Mouse (Mus musculus) CH12.LX (cell line): ENCODE measurements around the gene Ngfr. TPM values are rescaled to one million over a fixed set of nuclear protein-coding genes. Genes with fewer than 3 reads are reported as not detected.

Source experiments
- DNase-seq: peaks from one replicate; pipeline ENCODE4 v3.0.0-alpha.2; 2013; ENCODE audit errors: extremely low read depth
- H3K27ac ChIP-seq: 2 replicates; pipeline ENCODE4 v1.5.1; 2012; ENCODE audit warnings: low read depth, mild to moderate bottlenecking, control low read depth, moderate library complexity; ENCODE audit not compliant: insufficient read depth
- H3K27me3 ChIP-seq: replicated peaks from 2 replicates; pipeline ENCODE3; 2012; ENCODE audit warnings: inconsistent platforms
- H3K36me3 ChIP-seq, 2 experiments: replicated peaks in 1 of 2; 2 replicates each; pipeline versions ENCODE3 to v1.6.1; 2012; ENCODE audit warnings: inconsistent platforms in 1 of 2, low read length in 1 of 2, mild to moderate bottlenecking in 1 of 2, mixed read lengths in 1 of 2, moderate library complexity in 1 of 2; ENCODE audit not compliant: control insufficient read depth in 1 of 2, insufficient read depth in 1 of 2
- H3K4me1 ChIP-seq, 2 experiments: 2 replicates each; pipeline ENCODE4 v1.6.1; 2012; ENCODE audit warnings: inconsistent platforms in 1 of 2, moderate library complexity in 1 of 2; ENCODE audit not compliant: insufficient read depth in 2 of 2, control insufficient read depth in 1 of 2
- H3K4me2 ChIP-seq: 2 replicates; pipeline ENCODE4 v1.6.1; 2012; ENCODE audit warnings: low read depth, mild to moderate bottlenecking, control low read depth; ENCODE audit not compliant: poor library complexity, insufficient read depth, severe bottlenecking
- H3K4me3 ChIP-seq, 3 experiments: fragments of 150-350 bp in 1 of 3; sonication (generic) in 1 of 3; replicated peaks in 1 of 3; 2 replicates each; pipeline versions ENCODE3 to v1.5.1; 2011 to 2012; ENCODE audit warnings: low read depth in 2 of 3, low read length in 2 of 3, mild to moderate bottlenecking in 2 of 3, moderate library complexity in 2 of 3, control low read depth in 1 of 3, improper control_type of control experiment in 1 of 3, inconsistent platforms in 1 of 3, mixed read lengths in 1 of 3; ENCODE audit not compliant: poor library complexity in 1 of 3
- H3K79me2 ChIP-seq: replicated peaks from 2 replicates; pipeline ENCODE4 v1.6.1; 2012; ENCODE audit warnings: mild to moderate bottlenecking, moderate library complexity; ENCODE audit not compliant: control insufficient read depth, poor library complexity, insufficient read depth, severe bottlenecking; ENCODE audit errors: extremely low read depth
- H3K9ac ChIP-seq: 2 replicates; pipeline ENCODE4 v1.6.1; 2012; ENCODE audit warnings: low read depth, mild to moderate bottlenecking, control low read depth, moderate library complexity; ENCODE audit not compliant: insufficient read depth
- H3K9me3 ChIP-seq: replicated peaks from 2 replicates; pipeline ENCODE3; 2012; ENCODE audit warnings: low read length, inconsistent platforms, mixed read lengths
- CHD2 ChIP-seq: IDR thresholded peaks from 2 replicates; pipeline ENCODE4 v1.6.1; 2011; ENCODE audit warnings: low read length, improper control_type of control experiment
- E2F4 ChIP-seq: IDR thresholded peaks from 2 replicates; pipeline ENCODE4 v1.6.1; 2011; ENCODE audit warnings: low read depth, low read length, improper control_type of control experiment; ENCODE audit not compliant: insufficient replicate concordance
- ELF1 ChIP-seq: IDR thresholded peaks from 2 replicates; pipeline ENCODE4 v1.6.1; 2014; ENCODE audit warnings: low read depth, mild to moderate bottlenecking, inconsistent platforms, low read length, improper control_type of control experiment
- EP300 ChIP-seq: IDR thresholded peaks from 2 replicates; pipeline ENCODE4 v1.6.1; 2011; ENCODE audit warnings: low read length, improper control_type of control experiment
- ETS1 ChIP-seq: conservative IDR thresholded peaks from 2 replicates; pipeline ENCODE4 v1.6.1; 2012; ENCODE audit warnings: low read depth, mild to moderate bottlenecking, inconsistent platforms, low read length, improper control_type of control experiment, moderate library complexity
- IRF4 ChIP-seq: IDR thresholded peaks from 2 replicates; pipeline ENCODE4 v1.6.1; 2014; ENCODE audit warnings: low read depth, mild to moderate bottlenecking, inconsistent platforms, low read length, improper control_type of control experiment
- JUN ChIP-seq: IDR thresholded peaks from 2 replicates; pipeline ENCODE4 v1.6.1; 2011; ENCODE audit warnings: low read depth, mild to moderate bottlenecking, low read length, improper control_type of control experiment, moderate library complexity; ENCODE audit not compliant: insufficient read depth
- JUND ChIP-seq: conservative IDR thresholded peaks from 2 replicates; pipeline ENCODE4 v1.6.1; 2011; ENCODE audit warnings: low read depth, low read length, improper control_type of control experiment
- KAT2A ChIP-seq: IDR thresholded peaks from 2 replicates; pipeline ENCODE4 v1.6.1; 2012; ENCODE audit warnings: low read length, improper control_type of control experiment, inconsistent platforms; ENCODE audit not compliant: insufficient replicate concordance
- MAX ChIP-seq: IDR thresholded peaks from 2 replicates; pipeline ENCODE4 v1.6.1; 2011; ENCODE audit warnings: low read length, improper control_type of control experiment
- MAZ ChIP-seq: IDR thresholded peaks from 2 replicates; pipeline ENCODE4 v1.6.1; 2012; ENCODE audit warnings: low read depth, mild to moderate bottlenecking, inconsistent platforms, low read length, improper control_type of control experiment, moderate library complexity
- MYC ChIP-seq: IDR thresholded peaks from 2 replicates; pipeline ENCODE4 v1.6.1; 2011; ENCODE audit warnings: low read depth, mild to moderate bottlenecking, improper control_type of control experiment, low read length
- NRF1 ChIP-seq: IDR thresholded peaks from 2 replicates; pipeline ENCODE4 v1.6.1; 2014; ENCODE audit warnings: low read depth, mild to moderate bottlenecking, inconsistent platforms, low read length, improper control_type of control experiment, moderate library complexity
- POLR2A ChIP-seq: IDR thresholded peaks from 2 replicates; pipeline ENCODE4 v1.6.1; 2011; ENCODE audit warnings: low read depth, mild to moderate bottlenecking, improper control_type of control experiment, low read length
- SIN3A ChIP-seq: IDR thresholded peaks from 2 replicates; pipeline ENCODE4 v1.6.1; 2012; ENCODE audit warnings: low read length, improper control_type of control experiment, inconsistent platforms
- SMC3 ChIP-seq: IDR thresholded peaks from 2 replicates; pipeline ENCODE4 v1.6.1; 2011; ENCODE audit warnings: low read depth, low read length, improper control_type of control experiment
- TBP ChIP-seq: conservative IDR thresholded peaks from 2 replicates; pipeline ENCODE4 v1.6.1; 2011; ENCODE audit warnings: low read depth, low read length, improper control_type of control experiment
- TCF12 ChIP-seq: IDR thresholded peaks from 2 replicates; pipeline ENCODE4 v1.6.1; 2014; ENCODE audit warnings: low read depth, mild to moderate bottlenecking, inconsistent platforms, low read length, improper control_type of control experiment
- UBTF ChIP-seq: IDR thresholded peaks from 2 replicates; pipeline ENCODE4 v1.6.1; 2012; ENCODE audit warnings: low read depth, mild to moderate bottlenecking, inconsistent platforms, low read length, improper control_type of control experiment, moderate library complexity
- USF2 ChIP-seq: conservative IDR thresholded peaks from 2 replicates; pipeline ENCODE4 v1.6.1; 2011; ENCODE audit warnings: low read depth, low read length, improper control_type of control experiment
- ZKSCAN1 ChIP-seq: IDR thresholded peaks from 2 replicates; pipeline ENCODE4 v1.6.1; 2012; ENCODE audit warnings: low read depth, inconsistent platforms, low read length, improper control_type of control experiment, borderline replicate concordance
- ZMIZ1 ChIP-seq: IDR thresholded peaks from 2 replicates; pipeline ENCODE4 v1.6.1; 2012; ENCODE audit warnings: low read depth, mild to moderate bottlenecking, inconsistent platforms, low read length, improper control_type of control experiment
- ZNF384 ChIP-seq: IDR thresholded peaks from 2 replicates; pipeline ENCODE4 v1.6.1; 2012; ENCODE audit warnings: low read depth, low read length, improper control_type of control experiment, inconsistent platforms
- dilution Hi-C: fragments of 300-500 bp; cut with MboI; formaldehyde crosslinking; loops from 2 replicates; pipeline ENCODE4 v1.14.3; 2020; ENCODE audit warnings: low sequenced_read_pairs; ENCODE audit not compliant: extremely low pct_unique_long_range_greater_than_20kb, extremely low pct_ligation_motif_present
- in situ Hi-C: fragments of 300-500 bp; cut with MboI; formaldehyde crosslinking; loops from 3 replicates; pipeline ENCODE4 v1.14.3; 2019; ENCODE audit warnings: low sequenced_read_pairs, low pct_ligation_motif_present, low pct_unique_long_range_greater_than_20kb, mixed read lengths
- polyA plus RNA-seq: library from polyadenylated mRNA; unstranded; fragments of >175 nt; gene quantifications from 2 replicates; pipeline ENCODE4 v1.2.1, GENCODE M21; 2012; ENCODE audit warnings: low read depth; ENCODE audit not compliant: insufficient read length
- total RNA-seq, 2 experiments: library from RNA; depleted of rRNA; stranded (reverse); fragments of 300-350 nt in 1 of 2; fragments of >200 nt in 1 of 2; gene quantifications; 2 replicates each; pipeline ENCODE4 v1.2.3; 2012 to 2014

Gene Ngfr
- total and polyA plus RNA-seq, 3 experiments: not detected

GRCm38 (mm10) chr11:95546021-95546782 lies 41.3 kb downstream of the Ngfr start:
- Histone ChIP-seq H3K9me3 (no peaks in the 10 kb centered on the region), H3K27ac (no peak overlapping the region), H3K36me3 (no peaks in the 10 kb centered on the region), H3K27me3 (peaks cover 87% of the 10 kb centered on the region), H3K9ac (no peak overlapping the region), H3K4me3 (no peak overlapping the region), H3K4me2 (no peak overlapping the region), H3K4me1 (no peaks in the 10 kb centered on the region), H3K79me2 (no peaks in the 10 kb centered on the region)
- dilution Hi-C loops (no loop called here), in situ Hi-C loops (loop anchor here (10.0 kb wide), 1 partner anchor 209 kb away; no protein-coding TSS in a partner anchor)
- TF ChIP-seq MAX (no peak), E2F4 (no peak), ZMIZ1 (no peak), USF2 (no peak), MYC (no peak), ZKSCAN1 (no peak), CHD2 (no peak)
- no peak for DNase-seq

GRCm38 (mm10) chr11:95544546-95545327 lies 42.8 kb downstream of the Ngfr start:
- H3K36me3 ChIP-seq: no peaks in the 10 kb centered on the region
- H3K9me3 ChIP-seq: no peaks in the 10 kb centered on the region
- no peak overlapping the region for H3K9ac ChIP-seq
- H3K27me3 ChIP-seq: peaks cover 89% of the 10 kb centered on the region
- in situ Hi-C loops: loop anchor here (10.0 kb wide), 1 partner anchor 210 kb away; no protein-coding TSS in a partner anchor
- no peak overlapping the region for H3K27ac ChIP-seq
- dilution Hi-C loops: no loop called here
- H3K79me2 ChIP-seq: no peaks in the 10 kb centered on the region
- DNase-seq: no peak
- no peak overlapping the region for H3K4me2 ChIP-seq
- no peaks in the 10 kb centered on the region for H3K4me1 ChIP-seq
- TF ChIP-seq TBP: no peak
- no peak for TF ChIP-seq SMC3
- no peak for TF ChIP-seq EP300
- no peak for TF ChIP-seq TCF12
- no peak for TF ChIP-seq ELF1
- TF ChIP-seq JUN: no peak
- TF ChIP-seq ETS1: no peak
- TF ChIP-seq MAZ: no peak
- TF ChIP-seq JUND: no peak
- TF ChIP-seq UBTF: no peak
- TF ChIP-seq SIN3A: no peak
- TF ChIP-seq POLR2A: no peak
- no peak for TF ChIP-seq KAT2A
- TF ChIP-seq NRF1: no peak
- TF ChIP-seq IRF4: no peak
- TF ChIP-seq ZNF384: no peak
- H3K4me3 ChIP-seq: no peak overlapping the region
